Mouse (Mus musculus): ENCODE results near the gene Gfer. TPM values are rescaled to one million over a fixed set of nuclear protein-coding genes. Genes with fewer than 3 reads are reported as not detected.
"Not testable (repeated sequence)": the region's sequence is repeated elsewhere in the genome, so short reads cannot be mapped to it uniquely, and the experiment has no call there.

Gfer gene
- polyA plus RNA-seq, 1 experiment = 30.9 TPM

DNA sequence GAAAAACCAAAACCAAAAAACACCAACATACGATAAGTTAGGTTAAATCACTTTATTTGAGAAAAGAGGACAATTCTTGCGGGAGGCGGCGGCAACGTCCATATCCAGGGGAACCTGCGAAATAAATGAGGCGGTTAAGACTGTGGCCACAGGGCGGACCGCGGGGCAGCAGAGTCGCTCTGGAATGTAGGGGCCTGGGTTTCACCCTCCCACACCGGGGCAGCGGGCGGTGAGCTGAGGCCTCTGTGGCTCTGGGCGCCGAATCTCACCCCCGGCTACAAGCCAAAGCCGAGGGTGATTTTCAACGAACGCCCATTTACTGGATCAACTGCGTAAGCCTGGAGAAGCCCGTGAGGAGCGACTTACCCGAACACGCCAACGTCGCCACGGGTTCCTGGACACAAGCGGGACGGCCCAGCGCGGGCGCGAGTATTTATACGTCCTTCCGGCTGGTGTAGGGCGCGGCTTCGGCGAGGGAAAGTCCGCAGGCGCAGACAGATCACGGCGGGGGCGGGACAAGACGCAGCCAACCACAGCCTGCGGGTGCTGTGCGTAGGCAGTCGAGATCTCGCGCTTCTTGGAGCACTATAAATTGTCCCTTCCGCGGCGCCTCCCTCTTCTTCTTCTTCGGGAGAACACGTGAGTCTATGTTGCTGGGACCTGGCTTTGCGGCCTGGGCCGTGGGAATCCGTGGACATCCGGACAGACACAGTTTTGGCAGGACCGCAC is 23.7 kb upstream of the Gfer start:
- peak; percentile 97 to 99 for DNase-seq
- WGBS = under 1% methylated on average over 61 of the region's 61 CpGs
- Histone ChIP-seq H3K4me3 (replicated peaks; ENCODE audit: insufficient read depth, low read depth, low read length) (peak overlapping the region; percentile 88), H3K27ac (ENCODE audit: insufficient read depth, low read length) (peak overlapping the region; percentile 52), H3K27me3 (ENCODE audit: control insufficient read depth, insufficient read depth, low read length) (no peaks in the 10 kb centered on the region), H3K4me1 (ENCODE audit: control insufficient read depth, insufficient read depth, low read length) (peaks cover 4% of the 10 kb centered on the region)
- no peak for TF ChIP-seq CTCF (IDR thresholded peaks at IDR 0.05; ENCODE audit: borderline replicate concordance, insufficient read depth, low read depth, low read length)
- peak; percentile 96 for TF ChIP-seq POLR2A (IDR thresholded peaks at IDR 0.05; ENCODE audit: borderline replicate concordance, insufficient read depth, low read length)

- not testable (repeated sequence) for DNase-seq; H3K27ac ChIP-seq (ENCODE audit: insufficient read depth, low read length); H3K27me3 ChIP-seq (ENCODE audit: control insufficient read depth, insufficient read depth, low read length); H3K4me1 ChIP-seq (ENCODE audit: control insufficient read depth, insufficient read depth, low read length)
- H3K4me3 ChIP-seq (replicated peaks; ENCODE audit: insufficient read depth, low read depth, low read length) = peak overlapping the region; percentile 66
- WGBS = 70% methylated on average over 5 of the region's 5 CpGs
These were observed 23.0 kb upstream of the Gfer start for GRCm38 (mm10) chr17:24718938-24719337.

GRCm38 (mm10) chr17:24717943-24718342 is 22.0 kb upstream of the Gfer start, which contains the start of the genes Rnf151 and Rps2:
Rnf151 (minus strand) TSS chr17:24718063.
Rps2 (plus strand) TSS chr17:24718116.
- Histone ChIP-seq H3K4me3 (replicated peaks; ENCODE audit: insufficient read depth, low read depth, low read length) (no peak within 1 kb of the TSS), H3K27me3 (ENCODE audit: control insufficient read depth, insufficient read depth, low read length) (no peaks in the 10 kb centered on the region), H3K4me1 (ENCODE audit: control insufficient read depth, insufficient read depth, low read length) (peaks cover 4% of the 10 kb centered on the region), H3K27ac (ENCODE audit: insufficient read depth, low read length) (no peak within 1 kb of the TSS)
- no peak for DNase-seq
- TF ChIP-seq POLR2A (IDR thresholded peaks at IDR 0.05; ENCODE audit: borderline replicate concordance, insufficient read depth, low read length) = no peak
- TF ChIP-seq CTCF (IDR thresholded peaks at IDR 0.05; ENCODE audit: borderline replicate concordance, insufficient read depth, low read depth, low read length) = no peak
- 79% methylated on average over 4 of the region's 4 CpGs for WGBS

GRCm38 (mm10) chr17:24716166-24716682 is 20.3 kb upstream of the Gfer start:
- H3K4me3 ChIP-seq (replicated peaks; ENCODE audit: insufficient read depth, low read depth, low read length) = no peak overlapping the region
- no peak overlapping the region for H3K27ac ChIP-seq (ENCODE audit: insufficient read depth, low read length)
- no peak for TF ChIP-seq POLR2A (IDR thresholded peaks at IDR 0.05; ENCODE audit: borderline replicate concordance, insufficient read depth, low read length)
- TF ChIP-seq CTCF (IDR thresholded peaks at IDR 0.05; ENCODE audit: borderline replicate concordance, insufficient read depth, low read depth, low read length) = no peak
- H3K27me3 ChIP-seq (ENCODE audit: control insufficient read depth, insufficient read depth, low read length) = no peaks in the 10 kb centered on the region
- DNase-seq = no peak
- 93% methylated on average over 15 of the region's 15 CpGs for WGBS
- H3K4me1 ChIP-seq (ENCODE audit: control insufficient read depth, insufficient read depth, low read length) = no peaks in the 10 kb centered on the region

DNA sequence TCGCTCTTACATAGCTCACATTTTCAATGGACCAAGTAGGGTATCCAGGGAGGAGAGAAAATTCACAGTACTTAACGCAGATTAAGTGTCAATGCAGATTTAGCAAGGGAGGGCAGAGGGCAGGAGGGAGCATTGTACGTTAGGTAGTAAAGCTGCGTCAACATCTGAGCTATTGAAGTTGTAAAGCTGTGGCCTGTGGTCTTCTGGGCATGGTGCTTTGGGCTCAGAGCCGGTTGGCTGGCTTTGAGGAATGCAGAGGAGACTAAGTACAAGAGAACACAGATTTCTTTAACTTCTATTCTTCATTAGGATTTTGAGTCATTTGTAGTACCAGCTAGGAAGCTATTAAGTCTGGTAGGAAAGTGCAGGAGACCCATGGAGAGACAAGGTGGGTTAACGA is 19.6 kb upstream of the Gfer start:
- Histone ChIP-seq H3K27ac (ENCODE audit: insufficient read depth, low read length) (no peak overlapping the region), H3K27me3 (ENCODE audit: control insufficient read depth, insufficient read depth, low read length) (no peaks in the 10 kb centered on the region), H3K4me1 (ENCODE audit: control insufficient read depth, insufficient read depth, low read length) (no peaks in the 10 kb centered on the region), H3K4me3 (replicated peaks; ENCODE audit: insufficient read depth, low read depth, low read length) (no peak overlapping the region)
- 52% methylated on average over 6 of the region's 6 CpGs for WGBS
- TF ChIP-seq CTCF (IDR thresholded peaks at IDR 0.05; ENCODE audit: borderline replicate concordance, insufficient read depth, low read depth, low read length) (no peak), POLR2A (IDR thresholded peaks at IDR 0.05; ENCODE audit: borderline replicate concordance, insufficient read depth, low read length) (no peak)
- no peak for DNase-seq

GRCm38 (mm10) chr17:24708646-24709045 is 12.7 kb upstream of the Gfer start:
- no peaks in the 10 kb centered on the region for H3K27me3 ChIP-seq (ENCODE audit: control insufficient read depth, insufficient read depth, low read length)
- no peak overlapping the region for H3K27ac ChIP-seq (ENCODE audit: insufficient read depth, low read length)
- no peak for TF ChIP-seq POLR2A (IDR thresholded peaks at IDR 0.05; ENCODE audit: borderline replicate concordance, insufficient read depth, low read length)
- TF ChIP-seq CTCF (IDR thresholded peaks at IDR 0.05; ENCODE audit: borderline replicate concordance, insufficient read depth, low read depth, low read length) = no peak
- DNase-seq = no peak
- 27% methylated on average over 2 of the region's 2 CpGs for WGBS
- no peaks in the 10 kb centered on the region for H3K4me1 ChIP-seq (ENCODE audit: control insufficient read depth, insufficient read depth, low read length)
- H3K4me3 ChIP-seq (replicated peaks; ENCODE audit: insufficient read depth, low read depth, low read length) = no peak overlapping the region

DNA sequence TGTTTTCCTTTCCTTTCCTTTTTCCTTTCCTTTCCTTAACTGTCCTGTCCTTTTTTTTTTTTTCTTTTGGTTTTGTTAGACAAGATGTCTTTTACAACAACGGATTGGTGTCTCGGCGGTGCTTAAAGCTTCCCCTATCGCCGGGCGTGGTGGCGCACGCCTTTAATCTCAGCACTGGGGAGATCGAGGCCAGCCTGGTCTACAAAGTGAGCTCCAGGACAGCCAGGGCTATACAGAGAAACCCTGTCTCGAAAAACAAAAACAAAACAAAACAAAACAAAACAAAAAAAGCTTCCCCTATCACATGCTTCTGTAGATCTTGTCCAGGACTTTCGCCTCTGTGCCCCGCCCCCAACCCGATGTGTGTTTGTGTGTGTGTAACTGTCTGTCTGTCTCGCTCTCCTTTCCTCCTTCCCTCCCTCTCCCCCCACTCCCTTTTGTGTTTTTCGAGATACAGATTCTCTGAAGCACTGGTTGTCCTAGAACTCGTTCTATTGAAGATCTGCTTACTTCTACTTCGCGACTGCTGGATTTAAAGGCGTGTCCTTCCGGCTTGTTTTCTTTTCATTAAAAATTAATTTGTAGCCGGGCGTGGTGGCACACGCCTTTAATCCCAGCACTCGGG is 12.0 kb upstream of the Gfer start:
- Histone ChIP-seq H3K27ac (ENCODE audit: insufficient read depth, low read length) (no peak overlapping the region; the same call in 1 of the 2 replicates), H3K4me1 (ENCODE audit: control insufficient read depth, insufficient read depth, low read length) (no peaks in the 10 kb centered on the region), H3K27me3 (ENCODE audit: control insufficient read depth, insufficient read depth, low read length) (no peaks in the 10 kb centered on the region), H3K4me3 (replicated peaks; ENCODE audit: insufficient read depth, low read depth, low read length) (peak overlapping the region; percentile 82)
- TF ChIP-seq POLR2A (IDR thresholded peaks at IDR 0.05; ENCODE audit: borderline replicate concordance, insufficient read depth, low read length) (no peak), CTCF (IDR thresholded peaks at IDR 0.05; ENCODE audit: borderline replicate concordance, insufficient read depth, low read depth, low read length) (no peak)
- DNase-seq = no peak
- WGBS = 3% methylated on average over 24 of the region's 24 CpGs

Data from cerebellum, adult 2 months (tissue).